Mouse (Mus musculus) forebrain, embryonic 14.5 days (tissue): ENCODE measurements around the gene Uap1l1. TPM values are rescaled to one million over a fixed set of nuclear protein-coding genes. Genes with fewer than 3 reads are reported as not detected.

ENCODE experiments used
- ATAC-seq: fragments of 200-750 bp; cut with Nextera tagmentation; 2 replicates; pipeline ENCODE4 v1.8.0; 2017; ENCODE audit warnings: mild to moderate bottlenecking, moderate library complexity
- DNase-seq: peaks from one replicate; pipeline ENCODE4 v3.0.0-alpha.2; 2015; ENCODE audit warnings: low spot score
- H3K27ac ChIP-seq: fragments of 300-500 bp; sonication (generic); 2 replicates; pipeline ENCODE4 v1.5.1; 2014; ENCODE audit warnings: low read depth, mild to moderate bottlenecking, control low read depth, low read length, moderate library complexity
- H3K27me3 ChIP-seq: fragments of 300-500 bp; sonication (generic); replicated peaks from 2 replicates; pipeline ENCODE4 v1.6.1; 2014; ENCODE audit warnings: low read length, control low read depth, mixed read lengths; ENCODE audit not compliant: control insufficient read depth, insufficient read depth
- H3K36me3 ChIP-seq: fragments of 300-500 bp; sonication (generic); 2 replicates; pipeline ENCODE4 v1.6.1; 2014; ENCODE audit warnings: low read length, control low read depth; ENCODE audit not compliant: control insufficient read depth, insufficient read depth
- H3K4me1 ChIP-seq: fragments of 300-500 bp; sonication (generic); 2 replicates; pipeline ENCODE4 v1.6.1; 2014; ENCODE audit warnings: antibody characterized with exemption, low read length, control low read depth; ENCODE audit not compliant: control insufficient read depth, insufficient read depth
- H3K4me2 ChIP-seq: fragments of 300-500 bp; sonication (generic); 2 replicates; pipeline ENCODE4 v1.6.1; 2014; ENCODE audit warnings: mild to moderate bottlenecking, control low read depth, low read length
- H3K4me3 ChIP-seq: fragments of 300-500 bp; sonication (generic); 2 replicates; pipeline ENCODE4 v1.5.1; 2014; ENCODE audit warnings: low read depth, low read length, control low read depth
- H3K9ac ChIP-seq: fragments of 300-500 bp; sonication (generic); 2 replicates; pipeline ENCODE4 v1.6.1; 2014; ENCODE audit warnings: mild to moderate bottlenecking, low read length, control low read depth, moderate library complexity
- H3K9me3 ChIP-seq: fragments of 300-500 bp; sonication (generic); replicated peaks from 2 replicates; pipeline ENCODE4 v1.6.1; 2016; ENCODE audit warnings: low read length, control low read depth, mixed read lengths; ENCODE audit not compliant: control insufficient read depth
- WGBS: fragments of 180-500 bp; shearing (Covaris S2); extraction: QIAGEN DNeasy Blood & Tissue Kit; methylation state at CpG from one replicate; pipeline ENCODE4 v1.1.7; 2014; 5-methylcytosine and 5-hydroxymethylcytosine counted together
- polyA plus RNA-seq: library from polyadenylated mRNA; unstranded; fragments of >200 nt; fragmentation: Nextera tagmentation; extraction: Ambion mirVana; gene quantifications from 2 replicates; pipeline ENCODE4 v1.2.1, GENCODE M21; 2014

Gene Uap1l1
- polyA plus RNA-seq, 1 experiment from 2014 or later = 5.8 TPM

- H3K9ac ChIP-seq = no peak overlapping the region
- H3K36me3 ChIP-seq = peaks cover 32% of the 10 kb centered on the region
- 67% methylated on average over 4 of the region's 4 CpGs for WGBS
- H3K9me3 ChIP-seq = no peaks in the 10 kb centered on the region
- H3K4me2 ChIP-seq = no peak overlapping the region
- H3K4me3 ChIP-seq = no peak overlapping the region
- peaks cover 10% of the 10 kb centered on the region for H3K4me1 ChIP-seq
- no peak overlapping the region for H3K27ac ChIP-seq
- ATAC-seq (no peak), DNase-seq (peak; percentile 71)
- H3K27me3 ChIP-seq = no peaks in the 10 kb centered on the region
Measured at GRCm38 (mm10) chr2:25376589-25376988, 11.1 kb upstream of the Uap1l1 start.

- no peaks in the 10 kb centered on the region for H3K27me3 ChIP-seq
- WGBS = 9% methylated on average over 2 of the region's 2 CpGs
- H3K27ac ChIP-seq = no peak overlapping the region
- H3K9ac ChIP-seq = peak overlapping the region; percentile 79
- H3K4me3 ChIP-seq = peak overlapping the region; percentile 71
- peaks cover 27% of the 10 kb centered on the region for H3K36me3 ChIP-seq
- no peak for DNase-seq
- no peak for ATAC-seq
- peak overlapping the region; percentile 92 for H3K4me2 ChIP-seq
- H3K9me3 ChIP-seq = no peaks in the 10 kb centered on the region
- peaks cover 10% of the 10 kb centered on the region for H3K4me1 ChIP-seq
Measured at GRCm38 (mm10) chr2:25373431-25373830, 7.9 kb upstream of the Uap1l1 start.

GRCm38 (mm10) chr2:25372644-25373391 is 7.3 kb upstream of the Uap1l1 start:
- H3K4me1 ChIP-seq = peaks cover 10% of the 10 kb centered on the region
- peak overlapping the region; percentile 79 for H3K9ac ChIP-seq
- H3K36me3 ChIP-seq = peaks cover 21% of the 10 kb centered on the region
- peak overlapping the region; percentile 92 for H3K4me2 ChIP-seq
- 0 out of 2 replicates have a peak overlapping the region, but pooled peaks have one; percentile 44 for H3K27ac ChIP-seq
- ATAC-seq = peak; percentile 18
- H3K27me3 ChIP-seq = no peaks in the 10 kb centered on the region
- H3K4me3 ChIP-seq = peak overlapping the region; percentile 71
- H3K9me3 ChIP-seq = no peaks in the 10 kb centered on the region
- 1% methylated on average over 42 of the region's 42 CpGs for WGBS
- DNase-seq = no peak

GRCm38 (mm10) chr2:25371764-25372643 is 6.5 kb upstream of the Uap1l1 start, which contains the start of gene Sapcd2:
TSS of gene Sapcd2 (plus strand) at chr2:25372321.
- H3K4me2 ChIP-seq = peak within 1 kb of the TSS; percentile 92
- no peaks in the 10 kb centered on the region for H3K9me3 ChIP-seq
- 1% methylated on average over 65 of the region's 65 CpGs for WGBS
- ATAC-seq (peak; percentile 96), DNase-seq (peak; percentile 96)
- peaks cover 10% of the 10 kb centered on the region for H3K4me1 ChIP-seq
- H3K27ac ChIP-seq = peak within 1 kb of the TSS; percentile 61; the same call in 1 of the 2 replicates
- H3K9ac ChIP-seq = peak within 1 kb of the TSS; percentile 79
- H3K4me3 ChIP-seq = peak within 1 kb of the TSS; percentile 71
- H3K36me3 ChIP-seq = peaks cover 14% of the 10 kb centered on the region
- H3K27me3 ChIP-seq = no peaks in the 10 kb centered on the region

GRCm38 (mm10) chr2:25369996-25370395 is 4.5 kb upstream of the Uap1l1 start:
- H3K4me2 ChIP-seq = no peak overlapping the region
- ATAC-seq (no peak), DNase-seq (no peak)
- no peaks in the 10 kb centered on the region for H3K36me3 ChIP-seq
- no peaks in the 10 kb centered on the region for H3K9me3 ChIP-seq
- peaks cover 13% of the 10 kb centered on the region; the same call in 1 of the 2 replicates for H3K27me3 ChIP-seq
- WGBS = 91% methylated on average over 3 of the region's 3 CpGs
- H3K9ac ChIP-seq = no peak overlapping the region
- H3K4me1 ChIP-seq = peaks cover 10% of the 10 kb centered on the region
- H3K4me3 ChIP-seq = no peak overlapping the region
- no peak overlapping the region for H3K27ac ChIP-seq

GRCm38 (mm10) chr2:25364761-25365090 is 756 bp downstream of the Uap1l1 start:
- Histone ChIP-seq H3K27ac (no peak overlapping the region), H3K4me2 (peak overlapping the region; percentile 98), H3K9ac (peak overlapping the region; percentile 68; the same call in 1 of the 2 replicates), H3K4me3 (peak overlapping the region; percentile 46), H3K36me3 (no peaks in the 10 kb centered on the region), H3K27me3 (peaks cover 22% of the 10 kb centered on the region), H3K4me1 (no peaks in the 10 kb centered on the region), H3K9me3 (no peaks in the 10 kb centered on the region)
- DNase-seq = no peak
- WGBS = 28% methylated on average over 9 of the region's 9 CpGs
- no peak for ATAC-seq

- no peak overlapping the region for H3K4me3 ChIP-seq
Measured at GRCm38 (mm10) chr2:25364313-25364712, 1.2 kb downstream of the Uap1l1 start.

GRCm38 (mm10) chr2:25363478-25364178 is 1.9 kb downstream of the Uap1l1 start:
- Histone ChIP-seq H3K9ac (no peak overlapping the region), H3K9me3 (no peaks in the 10 kb centered on the region), H3K4me2 (no peak overlapping the region), H3K4me1 (no peaks in the 10 kb centered on the region), H3K27ac (no peak overlapping the region), H3K27me3 (peaks cover 22% of the 10 kb centered on the region), H3K36me3 (no peaks in the 10 kb centered on the region), H3K4me3 (no peak overlapping the region)
- 63% methylated on average over 13 of the region's 13 CpGs for WGBS
- ATAC-seq (no peak), DNase-seq (no peak)

More at GRCm38 (mm10) chr2:25364313-25364712, 1.2 kb downstream of the Uap1l1 start:
- no peak overlapping the region for H3K9ac ChIP-seq
- no peak for DNase-seq
- no peaks in the 10 kb centered on the region for H3K4me1 ChIP-seq
- ATAC-seq = no peak
- H3K27ac ChIP-seq = no peak overlapping the region
- H3K9me3 ChIP-seq = no peaks in the 10 kb centered on the region
- peak overlapping the region; percentile 98; the same call in 1 of the 2 replicates for H3K4me2 ChIP-seq
- H3K27me3 ChIP-seq = peaks cover 22% of the 10 kb centered on the region
- no peaks in the 10 kb centered on the region for H3K36me3 ChIP-seq
- 88% methylated on average over 4 of the region's 4 CpGs for WGBS
